Mouse (Mus musculus) neural tube, embryonic 12.5 days (tissue): ENCODE measurements around the gene Mex3d. TPM values are rescaled to one million over a fixed set of nuclear protein-coding genes. Genes with fewer than 3 reads are reported as not detected.

Experiments used
- ATAC-seq: fragments of 200-750 bp; cut with Nextera tagmentation; 2 replicates; pipeline ENCODE4 v1.8.0; 2017; ENCODE audit warnings: low read depth, mild to moderate bottlenecking, moderate TSS enrichment, moderate library complexity; ENCODE audit not compliant: low FRiP score
- H3K27ac ChIP-seq: fragments of 300-500 bp; sonication (generic); 2 replicates; pipeline ENCODE4 v1.5.1; 2016
- H3K27me3 ChIP-seq: fragments of 300-500 bp; sonication (generic); replicated peaks from 2 replicates; pipeline ENCODE4 v1.6.1; 2016; ENCODE audit warnings: mild to moderate bottlenecking
- H3K36me3 ChIP-seq: fragments of 300-500 bp; sonication (generic); 2 replicates; pipeline ENCODE4 v1.6.1; 2016; ENCODE audit warnings: mild to moderate bottlenecking
- H3K4me1 ChIP-seq: fragments of 300-500 bp; sonication (generic); 2 replicates; pipeline ENCODE4 v1.6.1; 2016
- H3K4me2 ChIP-seq: fragments of 300-500 bp; sonication (generic); replicated peaks from 2 replicates; pipeline ENCODE4 v1.6.1; 2016; ENCODE audit warnings: mild to moderate bottlenecking
- H3K4me3 ChIP-seq: fragments of 300-500 bp; sonication (generic); 2 replicates; pipeline ENCODE4 v1.5.1; 2016
- H3K9ac ChIP-seq: fragments of 300-500 bp; sonication (generic); 2 replicates; pipeline ENCODE4 v1.6.1; 2016; ENCODE audit warnings: mild to moderate bottlenecking
- H3K9me3 ChIP-seq: fragments of 300-500 bp; sonication (generic); 2 replicates; pipeline ENCODE4 v1.6.1; 2016; ENCODE audit warnings: mild to moderate bottlenecking
- WGBS: fragments of 180-500 bp; shearing (Covaris S2); methylation state at CpG from one replicate; pipeline ENCODE4 v1.1.7; 2016; 5-methylcytosine and 5-hydroxymethylcytosine counted together
- polyA plus RNA-seq: library from polyadenylated mRNA; unstranded; fragments of >200 nt; fragmentation: Nextera tagmentation; extraction: Ambion mirVana; gene quantifications from 2 replicates; pipeline ENCODE4 v1.2.1, GENCODE M21; 2016

Mex3d gene
- polyA plus RNA-seq, 1 experiment from 2014 or later: 26.5 TPM

DNA sequence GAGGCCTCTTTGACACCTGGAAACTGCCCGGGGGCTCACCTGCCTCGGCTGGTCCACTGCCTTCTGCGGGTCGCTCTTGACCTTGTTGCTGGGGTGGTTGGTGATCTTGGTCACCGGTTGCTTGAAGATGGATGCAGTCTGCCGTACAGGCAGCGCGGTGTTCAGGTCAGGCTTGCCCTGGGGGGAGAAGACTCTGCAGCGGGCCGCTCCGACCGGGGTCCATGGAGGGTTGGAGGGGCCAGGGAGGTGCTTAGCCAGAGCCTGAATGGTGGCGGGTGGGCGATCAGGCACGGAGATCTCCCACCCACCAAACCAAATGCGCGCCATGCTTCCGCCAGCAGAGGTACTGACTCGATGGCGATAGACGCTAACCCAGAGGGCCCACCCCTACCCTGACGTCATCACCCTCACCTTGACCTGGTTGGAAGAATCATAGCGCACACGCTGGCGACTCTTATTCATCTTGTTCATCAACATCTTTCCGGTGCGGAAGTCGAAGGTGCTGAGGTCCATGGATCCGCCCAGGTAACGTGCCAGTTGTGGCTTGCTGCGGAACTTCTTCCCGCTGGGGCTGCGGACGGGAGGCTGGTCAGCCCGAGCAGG lies 7.7 kb upstream of the Mex3d start:
- peaks cover 17% of the 10 kb centered on the region for H3K4me1 ChIP-seq
- no peaks in the 10 kb centered on the region for H3K27me3 ChIP-seq
- no peak overlapping the region for H3K4me2 ChIP-seq
- no peak overlapping the region for H3K4me3 ChIP-seq
- H3K27ac ChIP-seq: no peak overlapping the region
- no peak for ATAC-seq
- no peak overlapping the region for H3K9ac ChIP-seq
- no peaks in the 10 kb centered on the region for H3K9me3 ChIP-seq
- H3K36me3 ChIP-seq: peaks cover 66% of the 10 kb centered on the region
- 96% methylated on average over 35 of the region's 35 CpGs for WGBS

DNA sequence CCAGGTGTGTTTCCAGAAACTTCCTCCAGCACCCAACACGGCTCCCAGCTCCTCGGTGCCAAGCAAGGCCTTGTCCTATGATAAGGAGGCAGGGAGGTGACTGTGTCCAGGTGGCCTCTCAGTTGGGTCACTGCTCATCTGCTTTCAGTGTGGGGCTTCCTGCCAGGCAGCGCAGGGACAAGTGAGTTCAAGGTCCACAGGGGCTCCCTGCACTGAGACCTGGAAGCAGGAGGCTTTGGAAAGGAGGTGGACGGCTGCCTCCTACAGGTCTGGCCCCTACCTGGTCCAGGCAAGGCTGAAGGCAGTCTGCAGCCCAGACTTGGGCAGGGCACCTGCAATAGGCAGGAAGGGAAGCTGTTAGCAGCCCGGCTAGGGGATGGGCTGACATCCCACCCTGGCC lies 5.2 kb upstream of the Mex3d start:
- Histone ChIP-seq H3K9me3 (no peaks in the 10 kb centered on the region), H3K9ac (no peak overlapping the region), H3K4me3 (no peak overlapping the region), H3K4me1 (peaks cover 23% of the 10 kb centered on the region), H3K36me3 (peaks cover 72% of the 10 kb centered on the region), H3K27ac (no peak overlapping the region), H3K27me3 (no peaks in the 10 kb centered on the region), H3K4me2 (no peak overlapping the region)
- ATAC-seq: no peak
- 94% methylated on average over 5 of the region's 5 CpGs for WGBS

DNA sequence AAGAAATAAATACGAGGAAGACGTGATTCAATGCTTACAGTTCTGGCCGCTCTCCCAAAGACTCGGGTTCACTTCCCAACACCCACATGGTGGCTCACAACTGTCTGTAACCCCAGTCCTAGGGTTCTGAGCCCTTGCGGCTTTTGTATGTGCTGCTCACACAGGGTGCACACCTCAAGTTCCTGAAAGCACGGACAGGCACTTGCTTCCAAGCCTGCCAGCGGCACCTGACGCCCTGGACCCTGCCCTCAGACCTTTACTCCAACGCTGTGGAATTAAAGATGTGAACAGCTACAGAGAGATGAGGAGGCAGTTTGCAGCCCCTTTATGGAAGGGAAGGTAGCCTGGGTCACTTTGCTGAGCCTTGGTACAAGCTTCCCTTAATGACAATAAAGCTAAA lies 3.2 kb upstream of the Mex3d start:
- no peak overlapping the region for H3K27ac ChIP-seq
- H3K9me3 ChIP-seq: no peaks in the 10 kb centered on the region
- no peak for ATAC-seq
- no peak overlapping the region for H3K4me3 ChIP-seq
- no peak overlapping the region for H3K4me2 ChIP-seq
- H3K36me3 ChIP-seq: peaks cover 60% of the 10 kb centered on the region
- no peak overlapping the region; the same call in 1 of the 2 replicates for H3K9ac ChIP-seq
- H3K4me1 ChIP-seq: peaks cover 11% of the 10 kb centered on the region
- no peaks in the 10 kb centered on the region for H3K27me3 ChIP-seq
- 90% methylated on average over 9 of the region's 9 CpGs for WGBS

DNA sequence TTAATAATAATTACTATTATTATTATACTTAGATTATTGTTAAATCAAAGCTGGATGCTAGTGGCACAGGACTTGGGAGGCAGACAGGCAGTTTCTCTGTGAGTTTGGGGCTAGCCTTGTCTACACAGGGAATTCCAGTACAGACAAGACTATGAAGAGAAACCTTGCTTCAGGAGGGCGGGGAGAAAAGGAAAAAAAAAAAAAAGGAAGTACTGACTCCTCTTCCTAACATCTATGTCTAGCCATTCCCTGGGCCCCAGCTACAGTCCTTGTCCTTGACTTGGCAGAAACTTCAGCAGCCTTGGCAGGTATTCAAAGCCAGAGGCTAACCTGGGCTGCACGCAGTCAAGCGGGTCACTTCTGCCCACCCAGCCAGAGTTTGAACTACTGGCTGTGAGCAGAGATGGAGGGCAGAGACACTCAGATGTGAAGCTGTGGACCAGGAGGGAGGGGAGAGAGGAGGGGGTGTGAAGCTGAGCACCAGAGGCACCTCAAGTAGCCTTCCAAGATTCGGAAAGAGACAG lies 1.8 kb upstream of the Mex3d start:
- no peaks in the 10 kb centered on the region for H3K9me3 ChIP-seq
- no peak overlapping the region for H3K4me2 ChIP-seq
- 85% methylated on average over 4 of the region's 4 CpGs for WGBS
- H3K9ac ChIP-seq: no peak overlapping the region
- H3K27ac ChIP-seq: no peak overlapping the region
- ATAC-seq: no peak
- no peaks in the 10 kb centered on the region for H3K27me3 ChIP-seq
- H3K4me1 ChIP-seq: peaks cover 21% of the 10 kb centered on the region
- H3K4me3 ChIP-seq: no peak overlapping the region
- peaks cover 54% of the 10 kb centered on the region for H3K36me3 ChIP-seq

DNA sequence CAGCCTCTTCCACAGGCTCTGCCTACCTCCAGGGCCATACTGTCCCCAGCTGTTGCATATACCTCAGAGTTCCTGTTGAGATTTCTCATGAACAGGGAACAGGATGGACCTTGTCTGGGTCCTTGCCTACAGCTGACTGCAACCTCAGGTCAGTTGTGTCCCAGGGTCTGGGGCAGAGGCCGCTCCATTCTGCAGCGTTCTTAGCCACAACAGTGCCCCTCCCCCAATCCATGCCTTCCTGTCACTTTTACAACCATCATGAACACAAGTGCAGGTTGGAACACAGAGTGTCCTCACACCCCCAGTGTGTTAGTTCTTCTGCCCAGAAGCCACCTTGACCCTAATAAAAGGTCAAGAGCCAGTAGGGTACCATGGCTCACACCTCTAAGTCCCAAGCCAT lies 1.3 kb upstream of the Mex3d start:
- H3K4me3 ChIP-seq: peak overlapping the region; percentile 99; the same call in 1 of the 2 replicates

DNA sequence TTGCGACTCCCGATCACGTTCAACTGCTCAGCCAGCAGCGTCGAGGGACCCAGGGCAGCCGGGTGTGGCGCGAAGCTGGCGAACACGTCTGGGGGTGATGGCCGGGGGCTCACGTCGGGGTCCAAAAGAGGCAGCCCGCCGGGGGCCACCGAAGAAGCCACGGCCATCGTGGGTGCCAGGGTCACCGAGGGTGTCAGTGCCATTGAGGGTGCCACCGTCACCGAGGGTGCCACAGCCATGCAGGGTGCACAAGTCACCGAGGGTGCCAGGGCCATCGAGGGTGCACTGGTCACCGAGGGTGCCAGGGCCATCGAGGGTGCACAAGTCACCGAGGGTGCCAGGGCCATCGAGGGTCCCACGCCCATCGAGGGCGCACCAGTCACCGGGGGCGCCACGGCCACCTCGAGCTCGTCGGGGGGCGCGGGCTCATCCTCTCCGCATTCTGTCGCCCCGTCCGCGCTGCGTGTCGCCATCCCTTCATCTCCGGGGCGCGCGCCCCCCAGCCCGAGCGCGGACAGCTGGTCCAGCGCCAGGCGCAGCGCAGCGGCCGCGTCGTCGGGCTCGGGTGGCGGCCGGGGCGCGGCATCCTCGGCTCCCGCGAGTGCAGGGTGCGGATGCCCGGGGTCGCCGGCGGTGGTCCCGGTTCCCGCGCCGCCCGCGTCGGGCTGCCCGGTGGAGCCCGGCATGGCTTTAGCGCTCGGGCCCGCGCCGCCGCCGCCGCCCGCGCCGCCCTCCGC lies 556 bp downstream of the Mex3d start:
- ATAC-seq: no peak
- under 1% methylated on average over 94 of the region's 94 CpGs for WGBS
- Histone ChIP-seq H3K27me3 (no peaks in the 10 kb centered on the region), H3K9ac (peak overlapping the region; percentile 99), H3K4me1 (peaks cover 41% of the 10 kb centered on the region), H3K4me3 (peak overlapping the region; percentile 99), H3K4me2 (peak overlapping the region; percentile 96), H3K9me3 (no peaks in the 10 kb centered on the region), H3K27ac (peak overlapping the region; percentile 83), H3K36me3 (peaks cover 54% of the 10 kb centered on the region)

More for the DNA sequence above, 1.3 kb upstream of the Mex3d start:
- peaks cover 54% of the 10 kb centered on the region for H3K36me3 ChIP-seq
- ATAC-seq: no peak
- peaks cover 26% of the 10 kb centered on the region for H3K4me1 ChIP-seq
- no peaks in the 10 kb centered on the region for H3K27me3 ChIP-seq
- H3K9me3 ChIP-seq: no peaks in the 10 kb centered on the region
- peak overlapping the region; percentile 99 for H3K9ac ChIP-seq
- 27% methylated on average over 2 of the region's 2 CpGs for WGBS
- peak overlapping the region; percentile 89 for H3K4me2 ChIP-seq
- H3K27ac ChIP-seq: no peak overlapping the region

DNA sequence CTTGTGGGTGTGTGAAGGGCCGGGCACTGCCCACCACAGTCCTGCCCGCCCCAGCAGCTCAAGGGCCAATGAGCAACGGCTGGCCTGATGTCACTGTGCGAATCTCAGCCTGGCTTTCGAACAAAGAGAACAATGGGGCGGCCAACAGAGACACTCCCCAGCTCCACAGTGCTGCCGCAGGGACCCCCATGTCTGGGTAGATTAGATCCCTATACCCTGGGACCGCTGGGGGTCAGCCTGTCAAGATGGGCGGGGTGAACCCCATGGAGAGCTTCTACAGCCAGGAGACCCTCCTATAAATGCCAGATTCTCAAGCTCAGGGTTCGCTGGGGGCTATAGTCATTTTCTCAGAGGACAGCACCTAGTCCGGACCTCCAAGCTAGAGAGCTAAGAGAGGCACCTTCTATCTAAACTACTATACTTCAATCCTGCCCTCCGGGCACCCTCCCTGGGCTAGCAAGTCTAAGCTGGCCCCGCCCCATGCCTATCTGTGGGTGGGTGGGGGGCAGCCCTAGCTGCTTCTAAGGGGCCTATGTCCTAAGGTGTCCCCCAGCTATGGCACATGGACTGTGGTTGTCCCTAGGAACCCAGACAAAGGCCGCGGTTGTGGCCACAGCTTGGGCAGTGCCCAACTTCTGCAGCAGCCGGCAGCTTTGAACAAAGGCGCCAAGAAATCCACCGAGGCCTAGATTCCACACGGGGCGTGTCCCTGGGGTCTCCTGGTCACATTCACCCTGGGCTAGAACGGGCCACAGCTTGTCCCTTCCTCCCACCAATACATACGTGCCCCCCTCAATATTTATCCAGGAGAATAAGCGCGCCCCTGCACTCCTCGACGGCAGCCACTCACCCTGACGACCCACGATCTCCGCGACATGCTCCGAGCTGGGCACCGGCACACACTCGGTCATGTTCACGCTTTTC lies 1.4 kb downstream of the Mex3d start:
- ATAC-seq: peak; percentile 74
- H3K4me3 ChIP-seq: peak overlapping the region; percentile 99
- under 1% methylated on average over 34 of the region's 34 CpGs for WGBS
- no peaks in the 10 kb centered on the region for H3K9me3 ChIP-seq
- no peaks in the 10 kb centered on the region for H3K27me3 ChIP-seq
- H3K9ac ChIP-seq: peak overlapping the region; percentile 99
- peak overlapping the region; percentile 96 for H3K4me2 ChIP-seq
- peaks cover 50% of the 10 kb centered on the region for H3K4me1 ChIP-seq
- peaks cover 54% of the 10 kb centered on the region for H3K36me3 ChIP-seq
- peak overlapping the region; percentile 83 for H3K27ac ChIP-seq

DNA sequence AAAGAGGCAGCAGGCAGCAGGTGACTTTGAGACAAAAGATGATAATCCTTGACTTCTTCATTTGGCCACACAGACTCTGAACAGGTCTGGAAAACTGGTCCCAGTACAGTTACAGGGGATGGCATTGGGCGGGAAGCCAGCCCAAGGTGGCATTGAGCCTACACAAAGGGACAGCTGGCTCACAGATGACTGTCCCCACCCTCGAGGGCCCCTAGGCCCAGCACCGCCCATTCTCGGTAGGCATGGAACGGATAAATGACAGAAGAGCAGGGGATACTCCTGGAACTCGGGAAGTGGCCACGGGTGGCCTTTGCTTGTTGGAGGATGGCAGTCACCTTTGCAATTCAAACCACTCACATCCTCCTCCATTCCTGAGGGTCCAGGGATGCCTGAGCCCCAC lies 2.1 kb downstream of the Mex3d start:
- Histone ChIP-seq H3K9me3 (no peaks in the 10 kb centered on the region), H3K27ac (peak overlapping the region; percentile 83), H3K4me1 (peaks cover 52% of the 10 kb centered on the region), H3K36me3 (peaks cover 53% of the 10 kb centered on the region), H3K4me2 (peak overlapping the region; percentile 96), H3K27me3 (no peaks in the 10 kb centered on the region), H3K4me3 (peak overlapping the region; percentile 99), H3K9ac (peak overlapping the region; percentile 99)
- 7% methylated on average over 7 of the region's 7 CpGs for WGBS
- ATAC-seq: peak; percentile 16

DNA sequence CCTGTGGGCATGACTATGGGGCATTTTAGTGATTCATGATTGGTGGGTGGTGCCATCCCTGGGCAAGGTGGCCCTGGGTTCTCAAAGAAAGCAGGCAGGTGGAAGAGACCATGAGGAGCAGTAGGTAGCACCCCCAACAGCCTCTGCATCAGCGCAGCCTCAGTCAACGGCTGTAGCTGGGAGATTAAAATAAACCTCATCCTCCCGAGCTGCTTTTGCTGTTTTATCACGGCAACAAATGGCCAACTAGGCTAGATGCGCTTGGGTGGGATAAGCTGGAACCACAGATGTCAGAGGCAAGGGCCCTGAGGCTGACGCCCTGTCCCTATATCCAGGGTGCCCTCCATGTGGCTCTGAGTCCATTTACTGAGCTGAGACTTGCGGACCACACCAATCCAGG lies 2.8 kb downstream of the Mex3d start:
- Histone ChIP-seq H3K9ac (peak overlapping the region; percentile 99), H3K4me1 (peaks cover 52% of the 10 kb centered on the region), H3K4me3 (peak overlapping the region; percentile 99), H3K27ac (peak overlapping the region; percentile 83; the same call in 1 of the 2 replicates), H3K27me3 (no peaks in the 10 kb centered on the region), H3K4me2 (peak overlapping the region; percentile 96), H3K36me3 (peaks cover 52% of the 10 kb centered on the region), H3K9me3 (no peaks in the 10 kb centered on the region)
- ATAC-seq: no peak
- 77% methylated on average over 7 of the region's 7 CpGs for WGBS

DNA sequence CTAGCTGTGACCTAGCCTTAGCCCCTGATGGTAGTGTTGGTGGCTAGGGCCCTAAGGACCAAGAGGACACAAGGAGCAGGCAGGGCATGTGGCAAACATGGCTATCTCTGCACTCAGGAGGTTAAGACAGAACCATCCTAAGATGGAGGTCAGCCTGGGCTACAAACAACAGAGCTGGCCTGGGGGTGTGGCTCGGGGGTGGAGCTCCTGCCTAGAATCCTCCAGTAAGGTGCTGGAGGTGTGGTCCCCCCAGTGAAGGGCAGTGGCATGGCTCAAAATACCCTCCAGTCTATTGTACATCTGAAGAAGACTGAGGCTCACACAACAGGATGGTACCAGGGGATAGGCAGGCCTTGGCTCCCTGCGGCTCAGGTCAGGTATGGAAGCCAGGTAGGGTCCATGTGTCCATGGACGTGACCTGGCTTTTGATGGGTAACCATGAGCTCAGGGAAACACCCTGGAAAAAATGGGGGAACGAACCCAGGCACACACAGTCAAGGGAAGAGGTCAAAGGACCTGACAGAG lies 3.3 kb downstream of the Mex3d start:
- H3K27ac ChIP-seq: no peak overlapping the region
- no peak for ATAC-seq
- peak overlapping the region; percentile 99 for H3K9ac ChIP-seq
- WGBS: 84% methylated on average over 4 of the region's 4 CpGs
- peak overlapping the region; percentile 99 for H3K4me3 ChIP-seq
- H3K9me3 ChIP-seq: no peaks in the 10 kb centered on the region
- peaks cover 52% of the 10 kb centered on the region for H3K4me1 ChIP-seq
- H3K4me2 ChIP-seq: peak overlapping the region; percentile 96
- peaks cover 55% of the 10 kb centered on the region for H3K36me3 ChIP-seq
- no peaks in the 10 kb centered on the region for H3K27me3 ChIP-seq

DNA sequence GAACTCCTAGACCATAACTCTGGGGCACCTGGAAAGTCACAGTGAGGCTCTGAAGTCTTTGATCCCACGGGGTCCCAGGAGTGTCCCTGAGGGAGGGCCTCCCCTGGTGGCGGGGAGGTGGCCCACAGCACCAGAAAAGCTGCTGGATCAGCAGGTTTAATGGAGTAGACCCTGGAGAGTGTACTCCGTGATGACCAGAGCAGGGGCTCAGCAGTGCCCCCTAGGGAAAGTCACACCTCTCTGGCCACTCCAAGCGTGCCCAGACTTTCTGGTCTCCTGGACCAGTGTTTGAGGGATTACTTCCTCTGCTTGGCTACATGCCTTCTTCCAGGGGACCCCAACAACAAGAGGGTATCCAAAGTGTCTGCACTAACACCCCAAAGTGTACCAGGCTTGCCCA lies 4.0 kb downstream of the Mex3d start:
- Histone ChIP-seq H3K27ac (no peak overlapping the region), H3K27me3 (no peaks in the 10 kb centered on the region)
- WGBS: 71% methylated on average over 4 of the region's 4 CpGs

More for the DNA sequence above, 4.0 kb downstream of the Mex3d start:
- H3K9ac ChIP-seq: peak overlapping the region; percentile 99; the same call in 1 of the 2 replicates
- peak overlapping the region; percentile 99 for H3K4me3 ChIP-seq
- no peak for ATAC-seq
- H3K4me1 ChIP-seq: peaks cover 48% of the 10 kb centered on the region
- peak overlapping the region; percentile 96 for H3K4me2 ChIP-seq
- H3K9me3 ChIP-seq: no peaks in the 10 kb centered on the region
- peaks cover 55% of the 10 kb centered on the region for H3K36me3 ChIP-seq
